Mouse (Mus musculus): ENCODE data around the gene Itln1.

GRCm38 (mm10) chr1:171553359-171554341 lies 18.6 kb upstream of the Itln1 start:
- TF ChIP-seq CTCF (IDR thresholded peaks at IDR 0.05; ENCODE audit: extremely low read depth, insufficient read depth, low read length) (no peak), POLR2A (IDR thresholded peaks at IDR 0.05; ENCODE audit: extremely low read depth, insufficient read depth, low read length) (no peak)

All from cortical plate, adult 2 months (tissue).